Mouse (Mus musculus) kidney, postnatal 0 days (tissue): Measurements from ENCODE around the gene Spin1. TPM values are rescaled to one million over a fixed set of nuclear protein-coding genes. Genes with fewer than 3 reads are reported as not detected.

Source experiments
- ATAC-seq: fragments of 200-750 bp; cut with Nextera tagmentation; replicated peaks from 2 replicates; pipeline ENCODE4 v1.8.0; 2017; ENCODE audit warnings: low read depth, moderate number of reproducible peaks, moderate TSS enrichment, moderate library complexity; ENCODE audit not compliant: low FRiP score
- DNase-seq: peaks from one replicate; pipeline ENCODE4 v3.0.0-alpha.2; 2016; ENCODE audit warnings: low spot score
- H3K27ac ChIP-seq: fragments of 300-500 bp; sonication (generic); 2 replicates; pipeline ENCODE4 v1.5.1; 2014; ENCODE audit warnings: mild to moderate bottlenecking
- H3K27me3 ChIP-seq: fragments of 300-500 bp; sonication (generic); 2 replicates; pipeline ENCODE4 v1.6.1; 2014; ENCODE audit warnings: low read length, mixed read lengths; ENCODE audit not compliant: insufficient read depth
- H3K36me3 ChIP-seq: fragments of 300-500 bp; sonication (generic); 2 replicates; pipeline ENCODE4 v1.6.1; 2014; ENCODE audit warnings: low read length, mixed read lengths; ENCODE audit not compliant: insufficient read depth
- H3K4me1 ChIP-seq: fragments of 300-500 bp; sonication (generic); replicated peaks from 2 replicates; pipeline ENCODE4 v1.6.1; 2014; ENCODE audit warnings: antibody characterized with exemption, low read length, mixed read lengths; ENCODE audit not compliant: insufficient read depth
- H3K4me2 ChIP-seq: fragments of 300-500 bp; sonication (generic); 2 replicates; pipeline ENCODE4 v1.6.1; 2014; ENCODE audit warnings: mild to moderate bottlenecking, low read length, moderate library complexity, mixed read lengths
- H3K4me3 ChIP-seq: fragments of 300-500 bp; sonication (generic); replicated peaks from 2 replicates; pipeline ENCODE4 v1.5.1; 2014; ENCODE audit warnings: low read depth, low read length
- H3K9ac ChIP-seq: fragments of 300-500 bp; sonication (generic); 2 replicates; pipeline ENCODE4 v1.6.1; 2014; ENCODE audit warnings: low read depth, low read length
- H3K9me3 ChIP-seq: fragments of 300-500 bp; sonication (generic); replicated peaks from 2 replicates; pipeline ENCODE4 v1.6.1; 2016; ENCODE audit warnings: low read length, inconsistent platforms, mixed read lengths
- CTCF ChIP-seq: IDR thresholded peaks from 2 replicates; pipeline ENCODE4 v1.5.1; 2016; ENCODE audit warnings: antibody characterized with exemption, low read depth, mild to moderate bottlenecking, moderate library complexity
- WGBS: fragments of 180-500 bp; shearing (Covaris S2); extraction: QIAGEN DNeasy Blood & Tissue Kit; methylation state at CpG from one replicate; pipeline ENCODE4 v1.1.7; 2014; 5-methylcytosine and 5-hydroxymethylcytosine counted together
- polyA plus RNA-seq: library from polyadenylated mRNA; unstranded; fragments of >200 nt; fragmentation: Nextera tagmentation; extraction: Ambion mirVana; gene quantifications from 2 replicates; pipeline ENCODE4 v1.2.1, GENCODE M21; 2015

The Spin1 gene
- polyA plus RNA-seq, 1 experiment from 2014 or later: 67.6 TPM

- no peak for ATAC-seq
Measured at GRCm38 (mm10) chr13:51131179-51131578, 30.5 kb downstream of the Spin1 start.

GRCm38 (mm10) chr13:51136315-51136714, 35.6 kb downstream of the Spin1 start:
- H3K27me3 ChIP-seq: no peaks in the 10 kb centered on the region
- H3K27ac ChIP-seq: 0 out of 2 replicates have a peak overlapping the region, but pooled peaks have one; percentile 51
- ATAC-seq: no peak
- no peak for DNase-seq
- H3K4me2 ChIP-seq: no peak overlapping the region
- 87% methylated on average over 4 of the region's 4 CpGs for WGBS
- 0 out of 2 replicates have a peak, but pooled peaks cover 4% of the 10 kb centered on the region for H3K4me1 ChIP-seq
- no peak overlapping the region for H3K9ac ChIP-seq
- no peak for TF ChIP-seq CTCF
- no peak overlapping the region for H3K4me3 ChIP-seq
- no peaks in the 10 kb centered on the region for H3K9me3 ChIP-seq
- H3K36me3 ChIP-seq: peaks cover 20% of the 10 kb centered on the region

More at GRCm38 (mm10) chr13:51131179-51131578, 30.5 kb downstream of the Spin1 start:
- H3K9ac ChIP-seq: no peak overlapping the region
- no peaks in the 10 kb centered on the region for H3K9me3 ChIP-seq
- WGBS: 84% methylated on average over 10 of the region's 10 CpGs
- H3K27ac ChIP-seq: no peak overlapping the region
- H3K27me3 ChIP-seq: no peaks in the 10 kb centered on the region
- no peak for DNase-seq
- 0 out of 2 replicates have a peak, but pooled peaks cover 5% of the 10 kb centered on the region for H3K4me1 ChIP-seq
- no peak overlapping the region for H3K4me3 ChIP-seq
- TF ChIP-seq CTCF: no peak
- H3K4me2 ChIP-seq: no peak overlapping the region
- H3K36me3 ChIP-seq: peaks cover 14% of the 10 kb centered on the region; the same call in 1 of the 2 replicates

- H3K9ac ChIP-seq: no peak overlapping the region
- no peaks in the 10 kb centered on the region for H3K9me3 ChIP-seq
- peaks cover 23% of the 10 kb centered on the region for H3K36me3 ChIP-seq
- H3K4me1 ChIP-seq: 0 out of 2 replicates have a peak, but pooled peaks cover 4% of the 10 kb centered on the region
- no peaks in the 10 kb centered on the region for H3K27me3 ChIP-seq
- no peak for TF ChIP-seq CTCF
- ATAC-seq: no peak
- no peak for DNase-seq
- WGBS: 49% methylated on average over 2 of the region's 2 CpGs
- H3K27ac ChIP-seq: peak overlapping the region; percentile 51; the same call in 1 of the 2 replicates
- H3K4me2 ChIP-seq: no peak overlapping the region
- no peak overlapping the region for H3K4me3 ChIP-seq
Measured at GRCm38 (mm10) chr13:51136996-51137701, 36.5 kb downstream of the Spin1 start.

- H3K4me2 ChIP-seq: no peak overlapping the region
- H3K27ac ChIP-seq: 0 out of 2 replicates have a peak overlapping the region, but pooled peaks have one; percentile 51
- no peak for TF ChIP-seq CTCF
- ATAC-seq (no peak), DNase-seq (no peak)
- no peaks in the 10 kb centered on the region for H3K27me3 ChIP-seq
- H3K4me3 ChIP-seq: no peak overlapping the region
- H3K36me3 ChIP-seq: peaks cover 25% of the 10 kb centered on the region
- no peaks in the 10 kb centered on the region for H3K9me3 ChIP-seq
- no peak overlapping the region for H3K9ac ChIP-seq
- H3K4me1 ChIP-seq: 0 out of 2 replicates have a peak, but pooled peaks cover 4% of the 10 kb centered on the region
Measured at GRCm38 (mm10) chr13:51137702-51138031, 37.0 kb downstream of the Spin1 start.

GRCm38 (mm10) chr13:51147106-51147505, 46.4 kb downstream of the Spin1 start:
- 67% methylated on average over 1 of the region's 1 CpGs for WGBS
- H3K9ac ChIP-seq: no peak overlapping the region
- H3K27me3 ChIP-seq: no peaks in the 10 kb centered on the region
- peaks cover 28% of the 10 kb centered on the region; the same call in 1 of the 2 replicates for H3K36me3 ChIP-seq
- H3K4me1 ChIP-seq: no peaks in the 10 kb centered on the region
- H3K9me3 ChIP-seq: no peaks in the 10 kb centered on the region
- DNase-seq (no peak), ATAC-seq (no peak)
- no peak overlapping the region for H3K27ac ChIP-seq
- no peak for TF ChIP-seq CTCF
- no peak overlapping the region for H3K4me2 ChIP-seq
- H3K4me3 ChIP-seq: no peak overlapping the region

GRCm38 (mm10) chr13:51152966-51153669, 52.4 kb downstream of the Spin1 start:
- DNase-seq (peak; percentile 39), ATAC-seq (peak; percentile 87)
- peak overlapping the region; percentile 57 for H3K27ac ChIP-seq
- no peaks in the 10 kb centered on the region for H3K27me3 ChIP-seq
- H3K4me2 ChIP-seq: no peak overlapping the region
- 0 out of 2 replicates have a peak, but pooled peaks cover 23% of the 10 kb centered on the region for H3K36me3 ChIP-seq
- no peaks in the 10 kb centered on the region for H3K9me3 ChIP-seq
- H3K4me3 ChIP-seq: no peak overlapping the region
- TF ChIP-seq CTCF: no peak
- H3K4me1 ChIP-seq: 0 out of 2 replicates have a peak, but pooled peaks cover 2% of the 10 kb centered on the region
- H3K9ac ChIP-seq: no peak overlapping the region
- 58% methylated on average over 4 of the region's 4 CpGs for whole genome bisulfite sequencing
